Mouse (Mus musculus) MEL-GATA-1-ER (cell line): ENCODE data around the gene Olfr874.
"Not testable (repeated sequence)": the region's sequence is repeated elsewhere in the genome, so short reads cannot be mapped to it uniquely, and the experiment has no call there.

ENCODE experiments used
- DNase-seq: peaks from one replicate; pipeline ENCODE4 v3.0.0-alpha.2; 2012; ENCODE audit warnings: low read depth; ENCODE audit errors: extremely low read depth

Olfr874 gene

GRCm38 (mm10) chr9:37744806-37745205, at the start of gene Olfr874:
Gene Olfr874 (plus strand): TSS chr9:37745106.
- DNase-seq: no peak

GRCm38 (mm10) chr9:37716150-37716549, 28.8 kb upstream of the Olfr874 start, which contains the start of gene Olfr160:
Gene Olfr160 (minus strand): TSS chr9:37716250.
- DNase-seq: no peak

GRCm38 (mm10) chr9:37734310-37734709, 10.6 kb upstream of the Olfr874 start:
- DNase-seq: no peak

- DNase-seq: no peak
These were observed 5.6 kb downstream of the Olfr874 start for GRCm38 (mm10) chr9:37750319-37751075.

GRCm38 (mm10) chr9:37751467-37751866, 6.6 kb downstream of the Olfr874 start:
- DNase-seq: no peak

- DNase-seq: no peak
These were observed 7.1 kb downstream of the Olfr874 start for GRCm38 (mm10) chr9:37752006-37752405.

GRCm38 (mm10) chr9:37761728-37762127, 16.8 kb downstream of the Olfr874 start:
- no peak for DNase-seq

- no peak for DNase-seq
These were observed 17.6 kb downstream of the Olfr874 start for GRCm38 (mm10) chr9:37762541-37762940.

- DNase-seq: no peak
These were observed 25.8 kb downstream of the Olfr874 start for GRCm38 (mm10) chr9:37770661-37771060.

GRCm38 (mm10) chr9:37771759-37772158, 26.9 kb downstream of the Olfr874 start, which contains the start of gene Olfr875:
Gene Olfr875 (plus strand): TSS chr9:37771857.
- no peak for DNase-seq

- no peak for DNase-seq
These were observed 37.9 kb downstream of the Olfr874 start for GRCm38 (mm10) chr9:37782766-37783260.

- DNase-seq: not testable (repeated sequence)
These were observed 38.8 kb downstream of the Olfr874 start for GRCm38 (mm10) chr9:37783394-37784387.

GRCm38 (mm10) chr9:37786411-37786810, 41.5 kb downstream of the Olfr874 start:
- DNase-seq: no peak
